Mouse (Mus musculus) stomach, postnatal 0 days (tissue): ENCODE results near the gene Vps25. TPM values are rescaled to one million over a fixed set of nuclear protein-coding genes. Genes with fewer than 3 reads are reported as not detected.

Experiments
- ATAC-seq: fragments of 200-750 bp; cut with Nextera tagmentation; 2 replicates; pipeline ENCODE4 v1.8.0; 2017; ENCODE audit not compliant: low FRiP score, low TSS enrichment
- DNase-seq: peaks from one replicate; pipeline ENCODE4 v3.0.0-alpha.2; 2016; ENCODE audit warnings: low spot score
- H3K27ac ChIP-seq: fragments of 300-500 bp; sonication (generic); replicated peaks from 2 replicates; pipeline ENCODE4 v1.5.1; 2014; ENCODE audit warnings: mild to moderate bottlenecking, control low read depth
- H3K27me3 ChIP-seq: fragments of 300-500 bp; sonication (generic); 2 replicates; pipeline ENCODE4 v1.6.1; 2014; ENCODE audit warnings: low read length; ENCODE audit not compliant: control insufficient read depth, insufficient read depth
- H3K36me3 ChIP-seq: fragments of 300-500 bp; sonication (generic); 2 replicates; pipeline ENCODE4 v1.6.1; 2014; ENCODE audit warnings: low read length, mixed read lengths; ENCODE audit not compliant: control insufficient read depth, insufficient read depth
- H3K4me1 ChIP-seq: fragments of 300-500 bp; sonication (generic); replicated peaks from 2 replicates; pipeline ENCODE4 v1.6.1; 2014; ENCODE audit warnings: antibody characterized with exemption; ENCODE audit not compliant: control insufficient read depth, insufficient read depth
- H3K4me2 ChIP-seq: fragments of 300-500 bp; sonication (generic); replicated peaks from 2 replicates; pipeline ENCODE4 v1.6.1; 2014; ENCODE audit warnings: low read depth, mild to moderate bottlenecking, control low read depth, moderate library complexity
- H3K4me3 ChIP-seq: fragments of 300-500 bp; sonication (generic); 2 replicates; pipeline ENCODE4 v1.5.1; 2014; ENCODE audit warnings: low read depth, low read length, control low read depth
- H3K9ac ChIP-seq: fragments of 300-500 bp; sonication (generic); 2 replicates; pipeline ENCODE4 v1.6.1; 2014; ENCODE audit warnings: mild to moderate bottlenecking, low read length, control low read depth, mixed read lengths
- H3K9me3 ChIP-seq: fragments of 300-500 bp; sonication (generic); 2 replicates; pipeline ENCODE4 v1.6.1; 2016; ENCODE audit warnings: low read length; ENCODE audit not compliant: control insufficient read depth
- CTCF ChIP-seq: IDR thresholded peaks from 2 replicates; pipeline ENCODE4 v1.5.1; 2016; ENCODE audit warnings: antibody characterized with exemption, low read depth, mild to moderate bottlenecking, moderate library complexity
- EP300 ChIP-seq: optimal IDR thresholded peaks from 2 replicates; pipeline ENCODE3; 2016; ENCODE audit warnings: antibody characterized with exemption
- WGBS: fragments of 180-500 bp; shearing (Covaris S2); extraction: QIAGEN DNeasy Blood & Tissue Kit; methylation state at CpG from one replicate; pipeline ENCODE4 v1.1.7; 2014; 5-methylcytosine and 5-hydroxymethylcytosine counted together
- polyA plus RNA-seq: library from polyadenylated mRNA; unstranded; fragments of >200 nt; fragmentation: Nextera tagmentation; extraction: Ambion mirVana; gene quantifications from 2 replicates; pipeline ENCODE4 v1.2.1, GENCODE M21; 2015

Vps25 gene
- polyA plus RNA-seq, 1 experiment from 2014 or later = 141 TPM

- no peaks in the 10 kb centered on the region for H3K36me3 ChIP-seq
- H3K27ac ChIP-seq = no peak overlapping the region
- no peak for TF ChIP-seq EP300
- no peak for DNase-seq
- H3K4me2 ChIP-seq = no peak overlapping the region
- H3K4me1 ChIP-seq = no peaks in the 10 kb centered on the region; the same call in 1 of the 2 replicates
- no peaks in the 10 kb centered on the region for H3K27me3 ChIP-seq
- H3K9me3 ChIP-seq = no peaks in the 10 kb centered on the region
- ATAC-seq = no peak
- H3K9ac ChIP-seq = no peak overlapping the region
- H3K4me3 ChIP-seq = no peak overlapping the region
Observed at GRCm38 (mm10) chr11:101234124-101234523, 19.4 kb upstream of the Vps25 start.

GRCm38 (mm10) chr11:101235429-101235828 lies 18.1 kb upstream of the Vps25 start:
- Histone ChIP-seq H3K4me1 (no peaks in the 10 kb centered on the region; the same call in 1 of the 2 replicates), H3K4me3 (no peak overlapping the region), H3K36me3 (no peaks in the 10 kb centered on the region), H3K9me3 (no peaks in the 10 kb centered on the region), H3K27me3 (no peaks in the 10 kb centered on the region), H3K4me2 (no peak overlapping the region), H3K27ac (no peak overlapping the region), H3K9ac (no peak overlapping the region)
- no peak for DNase-seq
- no peak for ATAC-seq
- peak; percentile 28 for TF ChIP-seq CTCF
- no peak for TF ChIP-seq EP300

GRCm38 (mm10) chr11:101236782-101237181 lies 16.7 kb upstream of the Vps25 start:
- ATAC-seq (no peak), DNase-seq (no peak)
- H3K4me2 ChIP-seq = no peak overlapping the region
- no peak overlapping the region for H3K27ac ChIP-seq
- no peaks in the 10 kb centered on the region for H3K9me3 ChIP-seq
- H3K36me3 ChIP-seq = no peaks in the 10 kb centered on the region
- H3K27me3 ChIP-seq = no peaks in the 10 kb centered on the region
- no peaks in the 10 kb centered on the region for H3K4me1 ChIP-seq
- TF ChIP-seq EP300 (no peak), CTCF (no peak)
- H3K9ac ChIP-seq = no peak overlapping the region
- no peak overlapping the region for H3K4me3 ChIP-seq
- 93% methylated on average over 5 of the region's 5 CpGs for WGBS

GRCm38 (mm10) chr11:101238071-101238647 lies 15.3 kb upstream of the Vps25 start:
- Histone ChIP-seq H3K27me3 (no peaks in the 10 kb centered on the region), H3K9ac (peak overlapping the region; percentile 18; the same call in 1 of the 2 replicates), H3K4me3 (no peak overlapping the region), H3K36me3 (no peaks in the 10 kb centered on the region), H3K4me1 (no peaks in the 10 kb centered on the region), H3K4me2 (no peak overlapping the region), H3K27ac (peak overlapping the region; percentile 63), H3K9me3 (no peaks in the 10 kb centered on the region)
- DNase-seq (no peak), ATAC-seq (no peak)
- TF ChIP-seq CTCF = no peak
- TF ChIP-seq EP300 = no peak
- WGBS = 39% methylated on average over 5 of the region's 5 CpGs

- Histone ChIP-seq H3K27ac (peak overlapping the region; percentile 89; the same call in 1 of the 2 replicates), H3K4me3 (no peak overlapping the region), H3K36me3 (no peaks in the 10 kb centered on the region), H3K4me1 (no peaks in the 10 kb centered on the region), H3K4me2 (peak overlapping the region; percentile 96), H3K9me3 (no peaks in the 10 kb centered on the region), H3K27me3 (no peaks in the 10 kb centered on the region), H3K9ac (no peak overlapping the region)
- DNase-seq = no peak
- no peak for TF ChIP-seq EP300
- no peak for TF ChIP-seq CTCF
- no peak for ATAC-seq
- WGBS = 61% methylated on average over 4 of the region's 4 CpGs
Observed at GRCm38 (mm10) chr11:101245071-101245470, 8.4 kb upstream of the Vps25 start.

- TF ChIP-seq CTCF (no peak; the same call in 1 of the 2 replicates), EP300 (no peak)
- Histone ChIP-seq H3K27me3 (no peaks in the 10 kb centered on the region), H3K4me3 (peak within 1 kb of the TSS; percentile 58), H3K4me1 (no peaks in the 10 kb centered on the region), H3K36me3 (no peaks in the 10 kb centered on the region), H3K9ac (peak within 1 kb of the TSS; percentile 72), H3K4me2 (peak within 1 kb of the TSS; percentile 96), H3K27ac (peak within 1 kb of the TSS; percentile 89), H3K9me3 (no peaks in the 10 kb centered on the region)
- WGBS = under 1% methylated on average over 54 of the region's 63 CpGs
- peak; percentile 61 for ATAC-seq
- peak; percentile 60 for DNase-seq
Observed at GRCm38 (mm10) chr11:101245855-101246701, 7.4 kb upstream of the Vps25 start, which contains the start of gene Ramp2. TSS of gene Ramp2 (plus strand) at chr11:101246028.
